Comparison of ENCODE assay signal across 39 mouse cellular contexts in genomic region chr12:28578147-28578546, GRCm38 (mm10). TPM values are rescaled to one million over a fixed set of nuclear protein-coding genes. Genes with fewer than 3 reads are reported as not detected.
DNase-seq lines count a peak whose midpoint lies in the region; ATAC-seq and TF ChIP-seq lines count a peak whose summit lies in the region.
"Had no signal": no experiment of that assay in that cellular context is flagged by ENCODE, and none has a peak within 500 bp of the region (broad histone marks: within the 10 kb centered on the region; RNA-seq: fewer than 3 reads in every experiment).

No protein-coding gene starts in this region.

- H3K4me1 ChIP-seq in forebrain, embryonic 13.5 days, result no peaks in the 10 kb centered on the region
- H3K4me1 ChIP-seq in forebrain, embryonic 10.5 days, result no peaks in the 10 kb centered on the region
- no peaks in the 10 kb centered on the region for H3K4me1 ChIP-seq in liver, embryonic 12.5 days
- H3K4me1 ChIP-seq in testis, adult 2 months (ENCODE audit: control insufficient read depth, insufficient read depth, low read length), result peaks cover 2% of the 10 kb centered on the region; the same call in 1 of the 2 replicates
- H3K4me1 ChIP-seq: hindbrain, embryonic 12.5 days; intestine, embryonic 15.5 days; liver, embryonic 15.5 days; megakaryocyte, embryonic 14.5 days; neural tube, embryonic 12.5 days had no signal

- H3K9ac ChIP-seq in forebrain, embryonic 13.5 days, result no peak overlapping the region
- H3K9ac ChIP-seq in liver, embryonic 12.5 days, result no peak overlapping the region
- H3K9ac ChIP-seq: hindbrain, embryonic 12.5 days; intestine, embryonic 15.5 days; liver, embryonic 15.5 days; neural tube, embryonic 12.5 days had no signal

- no peak overlapping the region for H3K4me3 ChIP-seq in forebrain, embryonic 13.5 days
- no peak overlapping the region for H3K4me3 ChIP-seq in forebrain, embryonic 10.5 days
- no peak overlapping the region for H3K4me3 ChIP-seq in liver, embryonic 12.5 days
- H3K4me3 ChIP-seq in testis, adult 2 months (ENCODE audit: control insufficient read depth, low read depth, low read length), result peak overlapping the region; percentile 11
- H3K4me3 ChIP-seq: erythroblast, embryonic 14.5 days; gastrocnemius, adult 2 months; hindbrain, embryonic 12.5 days; intestine, embryonic 15.5 days; liver, embryonic 15.5 days; megakaryocyte, embryonic 14.5 days; myocyte; neural tube, embryonic 12.5 days had no signal

- ATAC-seq in forebrain, embryonic 13.5 days, result peak; percentile 48; the same call in 1 of the 2 replicates
- ATAC-seq in liver, embryonic 12.5 days, result peak; percentile 27; the same call in 1 of the 2 replicates
- ATAC-seq: hindbrain, postnatal 0 days; intestine, embryonic 15.5 days; midbrain, embryonic 16.5 days had no signal

- TF ChIP-seq POLR2A in testis, adult 2 months (IDR thresholded peaks at IDR 0.05; ENCODE audit: control insufficient read depth, low read depth, low read length), result no peak

- peak overlapping the region; percentile 61; the same call in 1 of the 2 replicates for H3K27ac ChIP-seq in forebrain, embryonic 13.5 days
- no peak overlapping the region for H3K27ac ChIP-seq in forebrain, embryonic 10.5 days
- H3K27ac ChIP-seq in liver, embryonic 12.5 days, result no peak overlapping the region
- no peak overlapping the region for H3K27ac ChIP-seq in testis, adult 2 months (ENCODE audit: control insufficient read depth, insufficient read depth, low read depth, low read length)
- H3K27ac ChIP-seq: gastrocnemius, adult 2 months; hindbrain, embryonic 12.5 days; hindbrain, postnatal 0 days; intestine, embryonic 15.5 days; liver, embryonic 15.5 days; neural tube, embryonic 12.5 days had no signal

- H3K36me3 ChIP-seq in forebrain, embryonic 13.5 days (ENCODE audit: poor library complexity, severe bottlenecking), result no peaks in the 10 kb centered on the region
- no peaks in the 10 kb centered on the region for H3K36me3 ChIP-seq in forebrain, embryonic 10.5 days (replicated peaks)
- no peaks in the 10 kb centered on the region for H3K36me3 ChIP-seq in liver, embryonic 12.5 days
- no peaks in the 10 kb centered on the region for H3K36me3 ChIP-seq in testis, adult 2 months (ENCODE audit: control insufficient read depth, insufficient read depth, low read length)
- H3K36me3 ChIP-seq: hindbrain, embryonic 12.5 days; intestine, embryonic 15.5 days; liver, embryonic 15.5 days; neural tube, embryonic 12.5 days had no signal

- 81% methylated on average over 3 of the region's 3 CpGs for WGBS in forebrain, embryonic 13.5 days
- WGBS in forebrain, embryonic 10.5 days, result 91% methylated on average over 3 of the region's 3 CpGs
- WGBS in liver, embryonic 12.5 days (ENCODE audit: insufficient replicate concordance), result 31% methylated on average over 3 of the region's 3 CpGs

- H3K27me3 ChIP-seq in forebrain, embryonic 13.5 days, result no peaks in the 10 kb centered on the region
- no peaks in the 10 kb centered on the region for H3K27me3 ChIP-seq in forebrain, embryonic 10.5 days (ENCODE audit: poor library complexity, severe bottlenecking)
- no peaks in the 10 kb centered on the region for H3K27me3 ChIP-seq in liver, embryonic 12.5 days (replicated peaks)
- H3K27me3 ChIP-seq in testis, adult 2 months (ENCODE audit: control insufficient read depth, insufficient read depth, low read length), result no peaks in the 10 kb centered on the region
- H3K27me3 ChIP-seq: hindbrain, embryonic 12.5 days; intestine, embryonic 15.5 days; liver, embryonic 15.5 days; neural tube, embryonic 12.5 days had no signal

- H3K4me2 ChIP-seq in forebrain, embryonic 13.5 days, result no peak overlapping the region
- H3K4me2 ChIP-seq in liver, embryonic 12.5 days, result no peak overlapping the region
- H3K4me2 ChIP-seq: heart, embryonic 11.5 days; hindbrain, embryonic 12.5 days; intestine, embryonic 15.5 days; liver, embryonic 15.5 days; neural tube, embryonic 12.5 days had no signal

- H3K9me3 ChIP-seq in forebrain, embryonic 13.5 days (replicated peaks), result no peaks in the 10 kb centered on the region; the same call in 1 of the 2 replicates
- peaks cover 10% of the 10 kb centered on the region; the same call in 1 of the 2 replicates for H3K9me3 ChIP-seq in forebrain, embryonic 10.5 days
- H3K9me3 ChIP-seq in liver, embryonic 12.5 days (replicated peaks), result no peaks in the 10 kb centered on the region
- H3K9me3 ChIP-seq: hindbrain, embryonic 12.5 days; intestine, embryonic 15.5 days; liver, embryonic 15.5 days; neural tube, embryonic 12.5 days had no signal

- DNase-seq in forebrain, embryonic 10.5 days (ENCODE audit: extremely low spot score, low spot score), result no peak
- no peak for DNase-seq in liver
- DNase-seq in testis, postnatal 10 days (ENCODE audit: low spot score), result no peak
- DNase-seq in adrenal gland, adult 8-10 months, result no peak
- no peak for DNase-seq in spleen, postnatal 14 days (ENCODE audit: low spot score in 2 of 2)
- DNase-seq: cerebellum, adult 11 months; cerebellum, adult 9-11 months; gastrocnemius, adult 2 months; gastrocnemius, postnatal 36 days; heart, adult 18-20 months; heart, postnatal 36 days; kidney, adult 2 months; kidney, postnatal 36 days; layer of hippocampus, postnatal 36 days; left cerebral cortex, postnatal 4 days; lung, postnatal 4 days; right cerebral cortex, postnatal 4 days had no signal

- TF ChIP-seq CTCF in testis, adult 2 months (IDR thresholded peaks at IDR 0.05; ENCODE audit: control insufficient read depth, insufficient read depth, insufficient replicate concordance, low read depth, low read length), result no peak

RNA-seq across cellular contexts. Expression of gene Allc, which starts 4.2 kb away (rescaled TPM):
- polyA plus RNA-seq in forebrain, embryonic 13.5 days (2015; fragmentation: Nextera tagmentation; extraction: Ambion mirVana), result not detected in 2 replicates
- not detected in 2 replicates for polyA plus RNA-seq in forebrain, embryonic 10.5 days (2016; fragmentation: Nextera tagmentation; extraction: Ambion mirVana)
- not detected in 2 replicates for polyA plus RNA-seq in liver, embryonic 12.5 days (2016; fragmentation: Nextera tagmentation; extraction: Ambion mirVana)
- 295 and 340 TPM in 2 replicates for polyA plus RNA-seq in testis, adult 2 months (2012; rRNA removed)
- total RNA-seq in adrenal gland, adult 8-10 months (2022), result not detected
- total RNA-seq: adrenal gland, adult 18-20 months; adrenal gland, postnatal 4 days; common myeloid progenitor, adult 5-6 weeks; gastrocnemius, adult 2 months; gastrocnemius, postnatal 36 days; heart, adult 18-20 months; heart, postnatal 36 days; hindbrain, postnatal 0 days had no signal
- polyA plus RNA-seq: embryonic facial prominence, embryonic 14.5 days; erythroblast, embryonic 14.5 days; heart, embryonic 11.5 days; heart, embryonic 16.5 days; hindbrain, embryonic 12.5 days; intestine, embryonic 15.5 days; kidney, embryonic 16.5 days; limb, embryonic 14.5 days; liver, embryonic 15.5 days; lung, embryonic 16.5 days; myocyte; neural tube, embryonic 12.5 days; spleen, adult 2 months had no signal

RNA-seq across cellular contexts. Expression of gene Dcdc2c, which starts 25.9 kb away (rescaled TPM):
- polyA plus RNA-seq in forebrain, embryonic 13.5 days (2015; fragmentation: Nextera tagmentation; extraction: Ambion mirVana), result not detected in 2 replicates
- 0.21 and 0.22 TPM in 2 replicates for polyA plus RNA-seq in forebrain, embryonic 10.5 days (2016; fragmentation: Nextera tagmentation; extraction: Ambion mirVana)
- polyA plus RNA-seq in liver, embryonic 12.5 days (2016; fragmentation: Nextera tagmentation; extraction: Ambion mirVana), result not detected in 2 replicates
- 19.6 and 20.2 TPM in 2 replicates for polyA plus RNA-seq in testis, adult 2 months (2012; rRNA removed)
- under 1 TPM in 3 of 4 experiments, not detected in 1; 0.27 to 0.55 (median 0.35) TPM for total RNA-seq in adrenal gland, adult 8-10 months (2022)
- total RNA-seq: common myeloid progenitor, adult 5-6 weeks; gastrocnemius, adult 2 months; gastrocnemius, postnatal 36 days; heart, adult 18-20 months; heart, postnatal 36 days; hindbrain, postnatal 0 days had no signal
- polyA plus RNA-seq: hindbrain, postnatal 0 days; intestine, embryonic 15.5 days; kidney, adult 2 months; liver, embryonic 15.5 days; midbrain, embryonic 16.5 days; neural tube, embryonic 12.5 days; spleen, adult 2 months had no signal

RNA-seq across cellular contexts. Expression of gene Colec11, which starts 45.0 kb away (rescaled TPM):
- 0.18 and 0.40 TPM in 2 replicates for polyA plus RNA-seq in forebrain, embryonic 13.5 days (2015; fragmentation: Nextera tagmentation; extraction: Ambion mirVana)
- 0.10 and 0.23 TPM in 2 replicates for polyA plus RNA-seq in forebrain, embryonic 10.5 days (2016; fragmentation: Nextera tagmentation; extraction: Ambion mirVana)
- polyA plus RNA-seq in liver, embryonic 12.5 days (2016; fragmentation: Nextera tagmentation; extraction: Ambion mirVana), result 17.3 and 18.0 TPM in 2 replicates
- polyA plus RNA-seq in testis, adult 2 months (2012; rRNA removed), result 1.2 and 1.4 TPM in 2 replicates
- 1 to 10 TPM; 3.9 to 10.0 (median 7.3) TPM for total RNA-seq in adrenal gland, adult 8-10 months (2022)
- total RNA-seq: common myeloid progenitor, adult 5-6 weeks had no signal
- polyA plus RNA-seq: erythroblast, embryonic 14.5 days had no signal

RNA-seq across cellular contexts. Expression of gene Rps7, which starts 57.6 kb away (rescaled TPM):
- polyA plus RNA-seq in forebrain, embryonic 13.5 days (2015; fragmentation: Nextera tagmentation; extraction: Ambion mirVana), result 536 and 650 TPM in 2 replicates
- polyA plus RNA-seq in forebrain, embryonic 10.5 days (2016; fragmentation: Nextera tagmentation; extraction: Ambion mirVana), result 656 and 679 TPM in 2 replicates
- 751 and 752 TPM in 2 replicates for polyA plus RNA-seq in liver, embryonic 12.5 days (2016; fragmentation: Nextera tagmentation; extraction: Ambion mirVana)
- 312 and 337 TPM in 2 replicates for polyA plus RNA-seq in testis, adult 2 months (2012; rRNA removed)
- total RNA-seq in adrenal gland, adult 8-10 months (2022), result 100 to 1,000 TPM; 394 to 492 (median 461) TPM

Comparison
In these comparisons a context has a peak if more than half of its experiments do, and no peak if none do; other contexts are left out.
1. RNA of gene Allc, which starts 4.2 kb away (polyA plus RNA-seq): 295 to 340 TPM in testis, adult 2 months; not detected in forebrain, embryonic 13.5 days, not detected in forebrain, embryonic 10.5 days and not detected in liver, embryonic 12.5 days; every median in the first group is over 100 times any median in the second.
2. RNA of gene Dcdc2c, which starts 25.9 kb away (polyA plus RNA-seq): 19.6 to 20.2 TPM in testis, adult 2 months; 0.21 to 0.22 TPM in forebrain, embryonic 10.5 days, not detected in forebrain, embryonic 13.5 days and not detected in liver, embryonic 12.5 days; every median in the first group is over 10 times any median in the second.